Mouse (Mus musculus): ENCODE measurements around the gene Fkbp11. TPM values are rescaled to one million over a fixed set of nuclear protein-coding genes. Genes with fewer than 3 reads are reported as not detected.

The Fkbp11 gene
- total RNA-seq, 4 experiments from 2014 or later: 5.6 to 9.4 (median 7.7) TPM

DNA sequence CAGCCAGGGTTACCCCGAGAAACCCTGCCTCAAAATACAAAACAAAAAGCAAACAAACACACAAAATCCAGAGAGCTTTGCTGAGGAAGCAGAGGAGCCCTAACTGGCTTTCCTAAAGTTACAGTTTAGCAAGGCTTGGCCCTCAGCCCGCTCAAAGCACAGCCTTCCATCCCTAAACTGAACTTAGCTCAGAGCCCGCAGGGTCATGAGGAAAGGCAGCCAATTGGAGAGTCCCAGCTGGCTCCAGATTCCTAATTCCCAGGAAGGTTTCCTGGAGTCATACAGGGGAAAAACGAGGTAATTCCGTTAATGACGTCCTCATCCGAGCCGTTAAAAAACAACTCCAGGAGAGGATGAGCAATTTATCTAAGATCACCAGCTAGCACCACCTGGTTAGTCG lies 32.3 kb downstream of the Fkbp11 start:
- peak; percentile 36 for DNase-seq (ENCODE audit: low spot score)

DNA sequence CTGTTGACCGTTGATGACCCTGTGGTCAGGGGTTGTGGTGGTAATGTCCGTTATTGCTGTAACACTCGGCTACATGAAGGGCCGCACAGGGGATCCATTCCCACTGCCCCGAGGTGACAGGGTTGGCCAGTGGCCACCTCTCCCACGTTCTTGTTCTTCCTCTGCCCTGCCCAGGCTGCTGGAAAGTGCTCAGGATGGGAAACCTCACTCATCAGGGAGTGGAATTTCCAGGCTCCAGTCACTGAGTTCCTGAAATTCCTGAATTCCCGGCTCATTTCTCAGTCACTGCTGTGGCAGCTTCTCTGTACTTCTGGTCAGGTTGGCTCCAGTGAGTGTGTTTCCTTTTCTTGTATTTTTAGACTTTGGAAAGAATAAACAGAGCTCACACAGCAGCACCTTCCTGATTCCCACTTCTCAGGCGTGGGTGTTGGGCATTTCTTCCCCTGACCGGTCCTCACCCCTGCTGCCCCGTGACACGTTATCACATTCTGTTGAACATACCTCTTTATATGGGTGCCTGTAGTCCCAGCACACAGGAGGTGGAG lies 35.8 kb downstream of the Fkbp11 start:
- DNase-seq (ENCODE audit: low spot score): peak; percentile 54

DNA sequence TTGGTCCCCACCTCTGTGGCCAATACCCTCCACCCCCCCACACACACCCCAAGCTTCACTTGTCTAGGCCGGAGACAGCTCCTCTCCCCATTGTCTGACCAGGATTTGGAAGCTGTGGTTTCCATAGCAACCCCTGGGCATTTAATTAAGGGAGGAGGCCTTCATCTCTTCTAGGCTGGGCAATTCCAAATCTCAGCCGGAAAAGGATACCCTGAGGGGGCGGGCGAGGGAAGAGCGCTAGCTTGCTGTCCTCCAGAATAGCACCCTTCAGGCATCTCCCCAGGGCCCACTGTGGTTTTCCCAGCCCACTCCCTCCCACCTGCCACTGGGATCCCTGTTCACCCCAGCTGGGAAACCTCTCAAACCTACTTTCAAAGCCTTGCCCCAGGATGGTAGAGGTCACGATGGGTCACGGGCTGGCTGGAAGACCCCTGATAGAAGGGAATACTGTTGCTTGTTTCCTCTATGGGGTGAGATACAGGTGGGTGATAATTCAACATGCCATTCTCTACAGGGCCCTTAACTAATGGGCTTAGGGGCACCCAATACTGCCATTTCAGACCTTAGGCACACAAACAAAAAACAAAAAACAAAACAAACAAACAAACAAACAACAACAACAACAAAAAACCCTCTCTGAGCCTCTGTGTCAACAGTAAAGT lies 36.4 kb downstream of the Fkbp11 start:
- no peak for DNase-seq (ENCODE audit: low spot score)

DNA sequence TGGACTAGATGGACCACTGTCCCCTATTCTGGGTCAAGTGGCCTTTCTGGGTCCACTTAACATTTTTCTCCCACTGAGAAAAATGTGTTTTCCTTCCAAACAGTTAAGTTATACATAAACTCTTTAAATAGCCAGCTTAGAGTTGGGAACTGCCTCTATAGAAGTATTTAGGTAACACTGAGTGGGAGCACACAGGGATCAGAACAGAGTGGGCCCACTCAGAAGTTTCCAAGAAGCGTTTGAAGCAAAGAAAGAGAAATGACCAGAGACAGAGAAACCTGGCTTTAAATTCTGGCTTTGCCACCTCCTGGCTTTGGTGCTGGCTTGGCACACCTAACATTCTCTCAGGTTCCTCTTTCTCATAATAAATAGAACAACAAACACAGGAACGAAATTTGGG lies 38.3 kb downstream of the Fkbp11 start:
- DNase-seq (ENCODE audit: low spot score): no peak

DNA sequence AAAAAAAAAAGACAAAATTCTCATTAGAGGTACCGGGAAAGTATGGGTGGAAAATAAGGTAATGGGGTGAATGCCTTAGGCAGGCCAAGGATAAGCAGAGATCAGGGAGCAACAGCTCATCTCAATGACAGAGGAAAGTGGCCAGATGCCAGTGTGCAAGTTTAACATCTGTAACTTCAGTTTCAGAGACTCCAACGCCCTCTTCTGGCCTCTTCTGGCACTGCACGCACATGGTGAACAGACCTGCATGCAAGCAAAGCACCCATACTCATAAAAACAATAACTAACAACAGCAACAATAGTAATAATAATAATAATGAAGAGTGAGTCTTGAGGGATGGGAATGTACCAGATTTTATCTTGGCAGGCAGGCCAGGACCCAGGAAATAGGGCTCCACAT lies 42.1 kb downstream of the Fkbp11 start:
- DNase-seq (ENCODE audit: low spot score): no peak

DNA sequence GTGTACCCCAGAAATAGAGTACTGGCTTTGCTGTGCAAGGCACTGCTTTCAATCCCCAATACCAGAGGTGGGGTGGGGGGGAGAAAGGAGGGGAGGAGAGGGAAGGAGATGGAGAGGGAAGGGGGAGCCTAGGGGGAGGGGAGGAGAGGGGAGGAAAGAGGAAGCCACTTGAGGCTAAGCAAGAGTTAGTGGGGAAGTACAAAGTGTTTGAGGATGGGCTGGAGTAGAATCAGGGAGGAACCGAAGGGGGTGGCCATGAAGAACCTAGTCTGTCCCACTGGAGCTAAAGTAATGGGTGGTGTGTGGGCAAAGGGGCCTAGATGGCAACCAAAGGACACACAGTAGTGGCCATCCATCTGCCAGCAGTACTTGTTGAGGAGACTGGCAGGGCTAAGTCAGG lies 44.3 kb downstream of the Fkbp11 start:
- DNase-seq (ENCODE audit: low spot score): no peak

DNA sequence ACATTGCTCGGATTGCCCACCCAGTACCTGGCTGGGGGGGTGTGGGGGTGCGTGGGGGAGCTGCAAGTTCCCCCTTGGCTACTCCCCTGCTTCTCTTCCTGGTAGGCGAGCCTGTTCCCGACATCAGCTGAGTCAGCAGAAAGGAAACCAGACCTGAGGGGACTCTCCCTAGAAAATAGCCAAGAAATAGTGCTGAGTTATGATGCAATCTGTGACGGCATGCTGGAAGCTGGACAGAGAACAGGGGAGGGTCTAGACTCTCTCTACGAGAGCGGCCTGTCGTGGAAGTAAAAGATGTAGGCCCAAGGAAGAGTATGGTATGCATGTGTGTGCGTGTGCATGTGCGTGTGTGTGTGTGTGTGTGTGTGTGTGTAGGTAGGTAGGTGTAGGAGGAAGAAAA lies 44.8 kb downstream of the Fkbp11 start:
- no peak for DNase-seq (ENCODE audit: low spot score)

DNA sequence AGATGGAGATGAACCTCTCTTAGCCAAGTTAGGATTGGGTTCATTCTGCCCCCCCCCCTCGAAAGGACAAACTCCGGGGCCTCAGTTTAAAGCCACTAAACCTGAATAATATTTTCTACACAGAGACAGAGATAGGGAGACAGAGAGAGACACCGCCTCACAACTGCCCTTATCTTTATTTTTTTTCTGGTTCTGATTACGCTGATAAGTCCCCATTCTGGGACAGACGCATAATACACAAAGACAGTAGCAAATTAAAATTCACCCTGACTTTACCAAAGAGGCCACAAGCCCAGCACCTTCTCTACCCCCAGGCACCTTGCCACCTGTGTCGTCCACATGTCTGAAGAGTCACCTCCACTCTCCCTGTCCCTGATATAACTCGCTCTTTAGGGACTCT lies 46.4 kb downstream of the Fkbp11 start:
- no peak for DNase-seq (ENCODE audit: low spot score)

DNA sequence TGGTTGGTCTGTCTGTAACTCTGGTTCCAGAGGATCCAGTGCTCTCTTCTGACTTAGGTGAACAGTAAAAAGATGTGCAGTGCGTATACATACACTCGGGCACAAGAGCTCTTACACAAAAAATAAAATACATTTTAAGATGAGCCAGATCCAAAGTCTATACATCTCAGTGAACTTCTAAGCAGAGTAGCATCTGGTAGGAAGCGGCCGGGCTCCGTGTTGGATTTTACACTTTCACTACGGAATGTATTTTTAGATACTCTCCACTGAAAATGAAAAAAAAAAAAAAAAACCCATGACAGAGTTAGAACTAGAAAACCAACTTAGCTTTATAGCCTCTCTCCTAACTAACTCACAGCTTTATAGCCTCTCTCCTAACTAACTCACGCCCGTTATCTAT lies 47.3 kb downstream of the Fkbp11 start:
- DNase-seq (ENCODE audit: low spot score): no peak

DNA sequence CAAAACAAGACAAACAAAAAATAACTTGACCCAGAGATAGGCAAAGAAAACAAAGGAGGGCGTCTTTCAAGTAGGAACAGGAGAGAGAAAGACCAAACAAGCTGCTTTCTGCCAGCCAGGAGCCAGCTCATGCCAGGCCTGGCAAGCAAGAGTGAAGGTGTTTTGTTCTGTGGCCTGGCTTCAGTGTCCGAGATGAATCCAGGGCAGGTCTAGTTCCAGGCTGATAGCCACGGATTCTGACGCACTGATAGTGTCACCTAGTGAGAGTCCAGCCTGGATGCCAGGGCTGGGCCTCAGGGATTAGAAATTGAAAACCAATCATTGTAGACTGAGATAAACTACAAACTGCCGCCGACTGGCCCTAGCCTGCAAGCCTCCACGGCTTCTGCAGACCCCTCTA lies 50.0 kb downstream of the Fkbp11 start:
- no peak for DNase-seq (ENCODE audit: low spot score)

DNA sequence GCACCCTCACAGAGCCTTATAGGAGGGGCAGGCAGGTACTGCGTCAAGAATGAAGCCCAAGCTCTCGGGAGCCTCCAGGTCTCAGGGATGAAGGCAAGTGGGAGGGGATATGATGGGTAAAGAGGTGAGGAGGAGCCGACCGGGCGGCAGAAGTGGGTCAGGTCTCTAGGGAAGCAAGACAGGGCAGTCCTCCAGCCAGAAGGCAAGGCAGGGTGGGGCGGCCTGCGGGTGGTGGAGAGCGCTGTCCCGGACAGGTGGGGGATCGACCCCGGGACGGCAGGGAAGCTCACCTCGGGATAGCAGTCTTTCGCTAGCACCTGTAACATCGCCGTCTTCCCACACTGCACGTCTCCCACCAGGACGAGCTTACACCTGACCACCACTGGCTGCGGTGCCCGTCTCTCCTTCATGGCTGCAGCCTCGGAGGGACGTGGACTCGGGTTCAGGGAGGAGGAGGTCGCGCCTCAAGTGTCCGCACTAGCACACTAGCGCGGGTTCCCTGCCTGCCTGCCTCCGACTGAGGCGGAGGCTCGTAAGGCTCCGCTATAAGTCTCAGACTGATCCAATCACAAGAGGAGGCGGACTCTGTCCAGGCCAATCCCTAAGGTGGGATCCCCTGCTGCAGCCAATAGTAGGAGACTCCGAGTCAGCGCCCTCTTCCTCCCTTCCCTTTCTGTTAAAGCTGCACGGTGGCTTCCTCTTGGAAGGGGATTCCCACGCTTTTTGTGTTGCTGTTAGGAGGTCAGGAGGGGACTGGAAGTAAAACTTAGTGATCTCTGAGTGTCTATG lies 50.9 kb downstream of the Fkbp11 start, which contains the start of gene Rnd1:
Gene Rnd1, minus strand, starts transcription at position 522 of the 789 bp plus-strand sequence.
- peak; percentile 94 for DNase-seq (ENCODE audit: low spot score)

DNA sequence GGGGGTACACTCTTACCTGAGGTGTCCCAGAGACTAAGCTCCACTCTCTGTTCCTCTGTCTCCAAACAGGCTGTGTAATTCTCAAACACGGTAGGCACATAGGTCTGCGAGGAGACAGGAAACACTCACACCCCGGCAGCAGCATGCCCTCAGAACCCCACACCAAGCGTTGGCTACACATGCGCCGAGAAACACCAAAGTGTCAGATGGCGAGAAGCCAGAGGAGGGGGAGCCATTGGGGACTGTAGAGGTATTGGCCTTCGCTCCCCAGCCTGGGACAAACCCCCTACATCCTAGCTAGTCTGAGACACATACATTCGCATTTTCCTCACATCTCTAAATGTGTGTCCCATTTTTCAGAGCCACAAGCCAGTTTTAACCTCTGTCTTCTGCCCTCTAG lies 51.5 kb downstream of the Fkbp11 start:
- no peak for DNase-seq (ENCODE audit: low spot score)

DNA sequence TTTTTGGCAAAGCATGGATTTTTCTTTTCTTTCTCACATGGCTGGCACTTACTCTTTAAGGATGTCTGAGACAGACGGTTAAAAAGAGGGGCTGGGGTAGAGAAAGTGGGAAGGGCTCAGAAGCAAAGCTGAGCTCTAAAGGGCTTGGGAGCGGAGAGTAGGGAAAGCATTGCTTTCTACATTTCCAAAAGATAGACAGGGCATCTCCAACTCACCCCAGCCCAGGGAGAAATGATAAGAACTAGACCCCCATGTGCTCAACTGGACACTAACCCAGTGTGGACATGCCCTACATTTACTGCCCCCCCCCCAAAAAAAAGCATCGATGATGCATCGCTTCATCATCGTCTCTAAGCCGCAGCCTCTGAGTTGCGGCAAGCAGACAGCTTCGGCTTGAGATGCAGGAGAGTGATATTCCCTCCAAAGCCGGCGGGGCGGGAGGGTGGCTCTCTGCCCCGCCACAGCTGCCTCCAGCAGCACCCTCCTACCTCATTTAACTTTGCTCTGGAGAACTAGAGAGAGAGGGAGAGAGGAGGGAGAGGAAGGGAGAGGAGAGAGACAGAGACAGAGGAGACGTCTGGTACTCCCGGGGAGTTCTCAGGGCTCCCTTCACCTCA lies 52.3 kb downstream of the Fkbp11 start:
- DNase-seq (ENCODE audit: low spot score): no peak

DNA sequence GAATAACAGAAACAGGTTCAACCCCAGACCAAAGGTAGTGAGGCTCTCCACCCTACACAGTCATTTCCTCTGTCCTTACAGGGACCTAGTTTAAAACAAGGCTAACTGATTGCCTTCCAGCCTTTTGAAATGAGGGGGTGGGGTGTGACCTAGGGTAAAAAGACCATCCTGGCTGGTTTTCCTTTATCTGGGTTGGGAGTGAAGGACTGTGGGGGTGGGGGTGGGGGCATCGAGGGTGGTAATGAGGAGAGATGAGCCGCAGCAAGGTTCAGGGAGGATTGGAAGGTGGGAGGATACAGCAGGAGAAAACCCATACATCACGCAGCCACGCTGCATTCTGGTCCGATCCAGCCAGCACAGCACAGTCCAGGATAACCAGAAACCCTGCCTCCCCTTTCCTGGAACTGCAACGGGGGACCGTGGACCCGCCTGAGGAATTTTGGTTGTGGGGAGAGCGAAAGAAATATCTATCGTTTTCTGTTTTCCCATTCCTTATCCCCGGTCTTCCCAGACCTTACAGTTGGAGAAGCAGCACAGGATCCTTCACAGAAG lies 52.9 kb downstream of the Fkbp11 start:
- no peak for DNase-seq (ENCODE audit: low spot score)

Other genes starting within 250 kb of the Fkbp11 start
- gene Lalba, start 245.5 kb downstream of the Fkbp11 start, total RNA-seq (2022): not detected
- not detected for gene Olfr279, start 235.8 kb downstream of the Fkbp11 start, total RNA-seq (2022)
- gene Kansl2, start 193.9 kb downstream of the Fkbp11 start, total RNA-seq (2022): 10 to 100 TPM; 77.7 to 87.7 (median 81.1) TPM
- 10 to 100 TPM; 26.7 to 34.8 (median 30.0) TPM for gene Ccnt1, start 157.3 kb downstream of the Fkbp11 start, total RNA-seq (2022)
- gene 4930415O20Rik, start 157.2 kb downstream of the Fkbp11 start, total RNA-seq (2022): 1 to 10 TPM; 1.6 to 4.2 (median 2.3) TPM
- gene Adcy6, start 118.1 kb downstream of the Fkbp11 start, total RNA-seq (2022): 100 to 1,000 TPM; 136 to 213 (median 183) TPM
- gene Cacnb3, start 97.4 kb downstream of the Fkbp11 start, total RNA-seq (2022): 1 to 10 TPM; 2.0 to 2.8 (median 2.6) TPM
- gene Ddx23, start 65.3 kb downstream of the Fkbp11 start, total RNA-seq (2022): 10 to 100 TPM; 53.2 to 61.7 (median 56.4) TPM
- gene Rnd1, start 50.7 kb downstream of the Fkbp11 start, total RNA-seq (2022): 1 to 10 TPM in 3 of 4 experiments, under 1 TPM in 1; 1.00 to 2.1 (median 1.2) TPM
- gene Ccdc65, start 20.0 kb downstream of the Fkbp11 start, total RNA-seq (2022): 1 to 10 TPM in 1 of 4 experiments, under 1 TPM in 3; 0.41 to 1.1 (median 0.84) TPM
- gene Arf3, start 35.0 kb upstream of the Fkbp11 start, total RNA-seq (2022): 10 to 100 TPM; 18.0 to 20.9 (median 19.1) TPM
- under 1 TPM in 3 of 4 experiments, not detected in 1; 0.16 to 0.44 (median 0.26) TPM for gene Wnt10b, start 50.0 kb upstream of the Fkbp11 start, total RNA-seq (2022)
- gene Wnt1, start 61.7 kb upstream of the Fkbp11 start, total RNA-seq (2022): not detected
- under 1 TPM; 0.63 to 0.84 (median 0.72) TPM for gene Ddn, start 81.3 kb upstream of the Fkbp11 start, total RNA-seq (2022)
- gene Prkag1, start 103.3 kb upstream of the Fkbp11 start, total RNA-seq (2022): 100 to 1,000 TPM in 2 of 4 experiments, 10 to 100 TPM in 2; 96.7 to 129 (median 109) TPM
- 10 to 100 TPM; 54.7 to 66.1 (median 59.8) TPM for gene Kmt2d, start 143.0 kb upstream of the Fkbp11 start, total RNA-seq (2022)
- gene Rhebl1, start 166.3 kb upstream of the Fkbp11 start, total RNA-seq (2022): 1 to 10 TPM; 1.2 to 2.8 (median 1.9) TPM
- 1 to 10 TPM in 2 of 4 experiments, under 1 TPM in 2; 0.72 to 1.6 (median 1.0) TPM for gene Dhh, start 170.3 kb upstream of the Fkbp11 start, total RNA-seq (2022)
- gene Lmbr1l, start 190.0 kb upstream of the Fkbp11 start, total RNA-seq (2022): 10 to 100 TPM in 2 of 4 experiments, 1 to 10 TPM in 2; 7.3 to 12.2 (median 10.0) TPM
- 100 to 1,000 TPM; 106 to 156 (median 115) TPM for gene Tuba1b, start 206.4 kb upstream of the Fkbp11 start, total RNA-seq (2022)
- gene Gm49450, start 225.4 kb upstream of the Fkbp11 start, total RNA-seq (2022): not detected
- 10 to 100 TPM; 37.4 to 83.6 (median 67.3) TPM for gene Tuba1a, start 225.5 kb upstream of the Fkbp11 start, total RNA-seq (2022)